Mouse (Mus musculus) midbrain, embryonic 11.5 days (tissue): ENCODE measurements around the gene Igf2r. TPM values are rescaled to one million over a fixed set of nuclear protein-coding genes. Genes with fewer than 3 reads are reported as not detected.

ENCODE experiments used
- ATAC-seq: fragments of 200-750 bp; cut with Nextera tagmentation; 2 replicates; pipeline ENCODE4 v1.8.0; 2017; ENCODE audit warnings: moderate TSS enrichment, moderate library complexity; ENCODE audit not compliant: low FRiP score
- DNase-seq: peaks from one replicate; pipeline ENCODE4 v3.0.0; 2015; ENCODE audit warnings: low spot score; ENCODE audit errors: missing footprints
- H3K27ac ChIP-seq: fragments of 300-500 bp; sonication (generic); 2 replicates; pipeline ENCODE4 v1.5.1; 2014; ENCODE audit warnings: low read depth, low read length
- H3K27me3 ChIP-seq: fragments of 300-500 bp; sonication (generic); 2 replicates; pipeline ENCODE4 v1.6.1; 2014; ENCODE audit warnings: mild to moderate bottlenecking, low read length, moderate library complexity, mixed read lengths; ENCODE audit not compliant: control insufficient read depth, insufficient read depth
- H3K36me3 ChIP-seq: fragments of 300-500 bp; sonication (generic); 2 replicates; pipeline ENCODE4 v1.6.1; 2014; ENCODE audit warnings: mild to moderate bottlenecking, low read length, moderate library complexity, mixed read lengths; ENCODE audit not compliant: control insufficient read depth, insufficient read depth
- H3K4me1 ChIP-seq: fragments of 300-500 bp; sonication (generic); 2 replicates; pipeline ENCODE4 v1.6.1; 2014; ENCODE audit warnings: low read length; ENCODE audit not compliant: control insufficient read depth, insufficient read depth
- H3K4me2 ChIP-seq: fragments of 300-500 bp; sonication (generic); 2 replicates; pipeline ENCODE4 v1.6.1; 2014; ENCODE audit warnings: mild to moderate bottlenecking, moderate library complexity
- H3K4me3 ChIP-seq: fragments of 300-500 bp; sonication (generic); 2 replicates; pipeline ENCODE4 v1.5.1; 2014; ENCODE audit warnings: low read depth, low read length
- H3K9ac ChIP-seq: fragments of 300-500 bp; sonication (generic); 2 replicates; pipeline ENCODE4 v1.6.1; 2014; ENCODE audit warnings: low read length
- H3K9me3 ChIP-seq: fragments of 300-500 bp; sonication (generic); 2 replicates; pipeline ENCODE4 v1.6.1; 2016; ENCODE audit warnings: low read length; ENCODE audit not compliant: control insufficient read depth
- WGBS: fragments of 180-500 bp; shearing (Covaris S2); extraction: QIAGEN DNeasy Blood & Tissue Kit; methylation state at CpG from one replicate; pipeline ENCODE4 v1.1.7; 2014; 5-methylcytosine and 5-hydroxymethylcytosine counted together
- polyA plus RNA-seq: library from polyadenylated mRNA; unstranded; fragments of >200 nt; fragmentation: Nextera tagmentation; extraction: Ambion mirVana; gene quantifications from 2 replicates; pipeline ENCODE4 v1.2.1, GENCODE M21; 2014

The Igf2r gene
- polyA plus RNA-seq, 1 experiment from 2014 or later = 14.9 TPM

DNA sequence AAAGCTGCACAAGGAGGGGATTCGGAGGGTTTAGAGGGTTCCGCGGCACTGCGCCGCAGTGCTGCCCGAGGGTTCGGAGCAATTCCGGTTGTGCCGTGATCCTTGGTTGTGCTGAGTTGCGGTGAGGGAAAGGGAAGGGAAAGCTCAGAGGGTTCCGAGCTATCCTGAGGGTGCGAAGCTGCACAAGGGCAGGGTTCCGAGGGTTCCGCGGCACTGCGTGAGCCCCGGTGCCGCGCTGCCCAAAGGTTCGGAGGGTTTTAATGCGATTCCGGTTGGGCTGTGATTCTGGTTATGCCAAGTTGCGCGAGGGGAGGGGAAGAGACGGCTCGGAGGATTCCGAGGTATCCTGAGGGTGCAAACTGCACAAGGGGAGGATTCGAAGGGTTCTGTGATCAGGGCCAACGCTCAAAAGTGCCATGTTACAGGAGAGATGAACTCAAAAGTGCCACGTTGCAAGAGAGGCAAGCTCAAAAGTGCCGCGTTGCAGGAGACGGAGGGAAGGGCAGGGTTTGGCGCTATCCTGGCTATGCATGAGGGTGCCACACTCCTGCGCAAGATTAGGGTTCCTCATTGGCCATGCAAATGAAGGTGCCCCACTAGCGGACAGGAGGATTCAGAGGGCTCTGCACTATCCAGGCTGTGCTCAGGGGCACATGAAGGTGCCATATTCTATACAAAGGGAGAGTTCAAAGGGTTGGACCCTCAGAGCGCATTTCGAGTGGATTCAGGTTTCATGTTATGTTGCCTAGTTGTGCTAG lies 27.1 kb downstream of the Igf2r start:
- ATAC-seq = peak; percentile 39
- Histone ChIP-seq H3K27me3 (no peaks in the 10 kb centered on the region), H3K36me3 (peaks cover 5% of the 10 kb centered on the region; the same call in 1 of the 2 replicates), H3K4me3 (peak overlapping the region; percentile 39), H3K9ac (peak overlapping the region; percentile 56), H3K9me3 (peaks cover 3% of the 10 kb centered on the region; the same call in 1 of the 2 replicates), H3K4me1 (no peaks in the 10 kb centered on the region), H3K4me2 (peak overlapping the region; percentile 61), H3K27ac (no peak overlapping the region)
- WGBS = 48% methylated on average over 38 of the region's 38 CpGs
- no peak for DNase-seq

DNA sequence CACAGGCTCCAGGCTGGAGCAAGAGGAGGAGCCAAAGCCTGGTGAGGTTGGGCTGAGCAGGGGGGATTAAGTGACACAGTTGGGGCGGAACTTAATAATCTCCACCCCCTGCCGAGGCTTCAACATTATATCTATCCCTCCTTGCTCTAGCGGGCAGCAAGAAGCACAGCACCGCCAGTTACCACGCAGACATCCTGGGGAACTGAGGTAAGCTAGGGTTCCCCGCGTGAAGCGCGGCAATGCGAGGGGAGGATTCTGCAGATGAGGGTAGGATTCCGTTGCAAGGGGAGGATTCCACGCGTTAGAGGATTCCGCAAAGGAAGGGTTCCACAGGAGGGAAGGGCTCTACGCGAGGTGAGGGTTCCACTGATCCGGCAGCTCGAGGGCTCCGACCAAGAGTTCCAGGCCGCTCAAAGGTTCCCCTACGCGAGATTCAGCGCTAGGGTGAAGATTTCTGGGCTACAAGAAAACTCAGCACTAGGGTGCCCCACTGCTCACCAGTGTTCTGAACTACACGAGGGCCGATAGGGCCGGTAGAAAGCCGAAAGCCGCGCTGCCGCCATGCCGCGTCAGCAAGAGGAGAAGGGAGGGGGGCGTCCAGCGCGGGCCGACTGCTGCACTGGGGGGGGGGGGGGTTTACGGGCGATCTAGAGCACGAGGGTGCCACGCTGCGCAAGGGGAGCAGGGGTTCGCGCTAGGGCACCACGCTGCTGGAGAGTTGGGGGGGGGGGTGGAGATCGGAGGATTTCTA lies 28.1 kb downstream of the Igf2r start:
- H3K27ac ChIP-seq = no peak overlapping the region
- ATAC-seq = peak; percentile 83

DNA sequence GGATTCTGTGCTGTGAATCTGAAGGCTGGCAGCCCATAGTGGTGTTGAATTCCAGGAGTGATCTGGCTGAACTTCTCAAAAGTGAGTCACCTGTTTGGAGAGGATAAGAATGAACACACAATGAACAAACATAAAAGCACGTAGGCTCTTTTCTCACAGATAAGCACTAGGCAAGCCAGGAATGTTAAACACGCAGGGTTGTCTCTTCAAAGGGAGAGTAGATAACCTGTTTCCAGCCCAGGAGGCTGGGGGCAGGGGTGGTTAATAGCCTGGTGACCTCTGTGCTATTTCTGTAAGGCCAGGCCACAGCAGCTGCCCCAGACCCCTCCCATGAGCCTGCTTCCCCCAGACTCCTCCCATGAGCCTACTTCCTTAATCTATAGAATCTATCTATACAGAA lies 29.1 kb downstream of the Igf2r start:
- Histone ChIP-seq H3K9me3 (peaks cover 3% of the 10 kb centered on the region; the same call in 1 of the 2 replicates), H3K4me1 (no peaks in the 10 kb centered on the region), H3K4me3 (no peak overlapping the region), H3K9ac (no peak overlapping the region), H3K27me3 (no peaks in the 10 kb centered on the region), H3K27ac (no peak overlapping the region), H3K4me2 (no peak overlapping the region), H3K36me3 (peaks cover 5% of the 10 kb centered on the region)
- 60% methylated on average over 2 of the region's 2 CpGs for WGBS
- DNase-seq = no peak
- ATAC-seq = no peak

More for the DNA sequence above, 28.1 kb downstream of the Igf2r start:
- Histone ChIP-seq H3K36me3 (peaks cover 5% of the 10 kb centered on the region; the same call in 1 of the 2 replicates), H3K4me2 (peak overlapping the region; percentile 61), H3K9ac (peak overlapping the region; percentile 56), H3K4me3 (peak overlapping the region; percentile 39), H3K27me3 (no peaks in the 10 kb centered on the region), H3K4me1 (no peaks in the 10 kb centered on the region), H3K9me3 (peaks cover 3% of the 10 kb centered on the region; the same call in 1 of the 2 replicates)
- 56% methylated on average over 33 of the region's 45 CpGs for WGBS
- peak; percentile 94 for DNase-seq

DNA sequence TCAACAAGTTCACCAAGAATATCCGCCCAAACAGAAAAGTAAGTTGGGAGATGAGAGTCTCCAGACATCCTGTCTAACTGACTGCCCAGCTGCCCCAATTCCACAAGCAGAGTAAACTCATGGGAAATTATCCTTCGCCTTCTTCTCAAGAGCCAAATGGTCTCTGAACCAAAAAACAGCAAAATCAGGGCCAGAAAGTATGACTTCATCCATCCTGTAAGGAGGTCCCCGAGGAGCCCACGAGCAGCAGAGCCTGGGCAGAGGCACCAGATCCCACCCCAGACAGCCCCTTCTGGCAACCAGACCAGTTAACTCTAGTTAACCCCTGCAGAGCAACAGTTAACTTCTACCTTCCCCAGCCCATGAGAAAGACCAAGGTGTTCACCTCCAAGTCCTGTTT lies 29.9 kb downstream of the Igf2r start:
- Histone ChIP-seq H3K27me3 (no peaks in the 10 kb centered on the region), H3K27ac (no peak overlapping the region), H3K4me1 (no peaks in the 10 kb centered on the region), H3K4me3 (no peak overlapping the region), H3K36me3 (peaks cover 5% of the 10 kb centered on the region), H3K9me3 (peaks cover 3% of the 10 kb centered on the region; the same call in 1 of the 2 replicates), H3K9ac (no peak overlapping the region), H3K4me2 (no peak overlapping the region)
- ATAC-seq (no peak), DNase-seq (no peak)
- 84% methylated on average over 4 of the region's 4 CpGs for WGBS

DNA sequence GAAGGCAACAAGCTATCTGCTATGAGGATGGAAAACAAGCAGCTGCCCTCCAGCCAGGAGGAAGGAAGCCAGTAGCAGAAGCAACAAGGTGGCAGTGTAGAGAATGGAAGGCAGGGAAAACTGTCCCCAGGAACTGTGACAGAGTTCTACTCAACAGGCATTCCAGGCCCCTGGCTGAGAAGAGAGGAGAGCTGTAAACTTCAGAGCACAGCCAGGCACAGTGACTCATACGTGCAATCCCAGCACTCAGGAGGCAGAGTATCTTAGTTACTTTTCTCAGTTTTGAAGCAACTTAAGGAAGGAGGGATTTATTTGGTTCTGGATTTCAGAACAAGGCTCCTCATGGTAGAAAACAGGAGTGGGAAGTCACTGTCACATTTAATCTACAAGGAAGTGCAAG lies 31.5 kb downstream of the Igf2r start:
- no peak overlapping the region for H3K27ac ChIP-seq
- WGBS = 71% methylated on average over 1 of the region's 1 CpGs
- no peak overlapping the region for H3K4me3 ChIP-seq
- no peak for DNase-seq
- no peaks in the 10 kb centered on the region for H3K4me1 ChIP-seq
- no peak overlapping the region for H3K9ac ChIP-seq
- no peaks in the 10 kb centered on the region; the same call in 1 of the 2 replicates for H3K36me3 ChIP-seq
- H3K27me3 ChIP-seq = no peaks in the 10 kb centered on the region
- H3K9me3 ChIP-seq = peaks cover 3% of the 10 kb centered on the region; the same call in 1 of the 2 replicates
- no peak overlapping the region for H3K4me2 ChIP-seq
- ATAC-seq = no peak

DNA sequence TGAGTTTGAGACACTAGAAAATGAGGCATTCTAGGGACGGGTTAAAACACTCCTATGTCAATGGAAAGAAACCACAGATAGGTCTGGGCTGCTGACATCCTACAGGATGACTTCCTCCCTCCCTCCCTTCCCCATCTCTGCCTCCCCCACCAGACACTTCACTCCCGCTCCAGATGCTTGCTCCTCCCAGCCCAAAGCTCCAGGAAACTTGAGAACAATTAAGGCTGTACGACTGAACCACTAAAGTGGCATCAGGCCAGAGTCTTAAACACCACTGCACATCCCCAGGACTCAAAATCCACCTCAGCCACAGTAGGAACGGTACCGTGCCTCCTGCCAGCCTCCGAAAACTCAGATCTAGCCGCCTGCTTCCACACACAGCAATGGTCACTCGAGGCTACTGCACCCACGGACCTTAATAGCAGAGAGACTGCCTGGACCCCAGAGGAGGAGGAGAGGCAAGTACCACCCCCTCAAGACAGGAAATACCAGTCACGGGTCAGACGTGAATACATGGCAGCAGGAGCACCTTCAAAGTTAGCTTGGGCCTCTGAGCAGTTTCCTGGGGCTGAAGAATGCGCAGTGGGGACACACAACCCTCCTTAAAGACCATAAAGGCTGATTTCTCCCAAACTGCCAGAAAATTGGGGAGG lies 35.1 kb downstream of the Igf2r start:
- DNase-seq (no peak), ATAC-seq (no peak)
- Histone ChIP-seq H3K9me3 (no peaks in the 10 kb centered on the region), H3K4me2 (no peak overlapping the region), H3K4me3 (no peak overlapping the region), H3K36me3 (no peaks in the 10 kb centered on the region; the same call in none of the 2 replicates), H3K9ac (no peak overlapping the region), H3K4me1 (no peaks in the 10 kb centered on the region), H3K27ac (no peak overlapping the region), H3K27me3 (no peaks in the 10 kb centered on the region)
- 64% methylated on average over 12 of the region's 12 CpGs for WGBS

DNA sequence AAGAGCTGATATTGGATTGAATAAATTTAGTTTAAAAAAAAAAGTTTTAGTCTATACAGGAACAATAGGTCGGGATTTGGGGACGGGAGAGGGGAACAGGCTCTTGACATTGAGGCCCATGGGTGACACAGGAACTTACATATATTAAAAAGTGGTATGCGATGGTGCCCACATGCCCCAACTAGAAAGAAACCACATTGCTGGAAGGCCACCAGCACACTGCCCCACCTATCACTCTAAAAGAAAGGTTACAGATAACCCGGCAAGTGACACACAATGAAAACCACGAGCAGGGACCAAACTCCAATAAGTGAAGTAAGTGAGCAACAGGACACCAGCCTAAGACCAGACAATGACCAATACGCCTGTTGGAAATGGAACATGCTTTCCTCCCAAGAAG lies 36.3 kb downstream of the Igf2r start:
- Histone ChIP-seq H3K4me2 (no peak overlapping the region), H3K36me3 (no peaks in the 10 kb centered on the region; the same call in none of the 2 replicates), H3K27ac (no peak overlapping the region), H3K9me3 (no peaks in the 10 kb centered on the region), H3K27me3 (no peaks in the 10 kb centered on the region), H3K4me1 (no peaks in the 10 kb centered on the region), H3K9ac (no peak overlapping the region), H3K4me3 (no peak overlapping the region)
- DNase-seq (no peak), ATAC-seq (no peak)
- 89% methylated on average over 6 of the region's 6 CpGs for WGBS

DNA sequence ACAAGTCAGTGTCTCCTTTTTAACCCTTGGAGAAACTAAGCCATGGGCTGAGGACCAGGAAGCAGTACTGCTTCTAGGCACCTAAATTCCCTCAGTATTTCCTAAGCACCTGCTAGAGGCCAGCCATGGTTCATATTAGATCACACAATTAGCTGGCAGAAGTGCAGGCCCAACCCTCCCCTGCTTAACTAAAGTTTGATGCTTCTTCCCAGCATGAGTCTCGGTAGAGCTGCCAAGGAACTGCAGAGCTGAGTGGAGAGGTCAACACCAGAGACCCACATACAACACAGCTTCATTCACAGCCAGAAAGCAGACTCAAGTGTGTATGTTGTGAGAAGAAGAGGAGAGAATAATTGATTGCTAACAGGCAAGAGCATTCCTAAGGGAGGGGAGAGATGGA lies 40.9 kb downstream of the Igf2r start:
- DNase-seq = no peak
- Histone ChIP-seq H3K36me3 (no peaks in the 10 kb centered on the region; the same call in 1 of the 2 replicates), H3K9ac (no peak overlapping the region), H3K4me2 (no peak overlapping the region), H3K4me3 (no peak overlapping the region), H3K9me3 (no peaks in the 10 kb centered on the region), H3K4me1 (no peaks in the 10 kb centered on the region), H3K27ac (no peak overlapping the region), H3K27me3 (no peaks in the 10 kb centered on the region)
- ATAC-seq = no peak
- 61% methylated on average over 1 of the region's 1 CpGs for WGBS
